Mouse (Mus musculus): ENCODE measurements around the gene Dnajb4. TPM values are rescaled to one million over a fixed set of nuclear protein-coding genes. Genes with fewer than 3 reads are reported as not detected.
"Not testable (repeated sequence)": the region's sequence is repeated elsewhere in the genome, so short reads cannot be mapped to it uniquely, and the experiment has no call there.

Dnajb4 gene
- 94.2 and 127 TPM in 2 replicates for polyA plus RNA-seq (2011; ENCODE audit: insufficient read length, low read depth, missing spikeins)

GRCm38 (mm10) chr3:152209967-152210634 is at the start of gene Dnajb4, which contains the start of gene Fubp1:
Gene Dnajb4 (minus strand): TSS chr3:152210302.
Gene Fubp1 (plus strand): TSS chr3:152210422.
- TF ChIP-seq CTCF (IDR thresholded peaks at IDR 0.05; ENCODE audit: borderline replicate concordance, insufficient read depth, low read length) (no peak), POLR2A (IDR thresholded peaks at IDR 0.05; ENCODE audit: low read depth, low read length) (peak; percentile 93)
- H3K4me1 ChIP-seq (ENCODE audit: control insufficient read depth, insufficient read depth, low read length) = peaks cover 6% of the 10 kb centered on the region; the same call in 1 of the 2 replicates

DNA sequence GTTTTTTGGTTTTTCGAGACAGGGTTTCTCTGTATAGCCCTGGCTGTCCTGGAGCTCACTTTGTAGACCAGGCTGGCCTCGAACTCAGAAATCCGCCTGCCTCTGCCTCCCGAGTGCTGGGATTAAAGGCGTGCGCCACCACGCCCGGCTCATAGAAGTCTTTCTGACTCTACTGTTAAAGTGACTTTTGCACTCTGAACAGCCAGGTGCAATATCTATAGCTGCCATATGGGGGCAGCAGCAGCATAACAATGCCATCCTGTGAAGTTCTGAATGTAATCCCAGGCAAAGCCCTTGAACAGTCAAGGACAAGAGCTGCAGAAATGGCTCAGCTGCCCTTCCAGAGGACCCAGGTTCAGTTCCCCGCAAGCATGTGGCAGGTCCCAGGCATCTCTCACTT is 49.3 kb upstream of the Dnajb4 start:
- not testable (repeated sequence) for H3K4me1 ChIP-seq (ENCODE audit: control insufficient read depth, insufficient read depth, low read length); H3K4me3 ChIP-seq (ENCODE audit: insufficient read depth, low read length)

More at GRCm38 (mm10) chr3:152209967-152210634, at the start of gene Dnajb4, which contains the start of gene Fubp1:
- H3K4me3 ChIP-seq (ENCODE audit: insufficient read depth, low read length) = peak within 1 kb of the TSS; percentile 99
- peak within 1 kb of the TSS; percentile 98 for H3K27ac ChIP-seq (ENCODE audit: insufficient read depth, low read length)

GRCm38 (mm10) chr3:152257528-152257927 is 47.4 kb upstream of the Dnajb4 start:
- TF ChIP-seq POLR2A (IDR thresholded peaks at IDR 0.05; ENCODE audit: low read depth, low read length) = no peak
- TF ChIP-seq CTCF (IDR thresholded peaks at IDR 0.05; ENCODE audit: borderline replicate concordance, insufficient read depth, low read length) = no peak
- no peak overlapping the region for H3K4me3 ChIP-seq (ENCODE audit: insufficient read depth, low read length)
- H3K4me1 ChIP-seq (ENCODE audit: control insufficient read depth, insufficient read depth, low read length) = 0 out of 2 replicates have a peak, but pooled peaks cover 2% of the 10 kb centered on the region
- H3K27ac ChIP-seq (ENCODE audit: insufficient read depth, low read length) = no peak overlapping the region

More for the DNA sequence above, 49.3 kb upstream of the Dnajb4 start:
- H3K27ac ChIP-seq (ENCODE audit: insufficient read depth, low read length) = not testable (repeated sequence)

DNA sequence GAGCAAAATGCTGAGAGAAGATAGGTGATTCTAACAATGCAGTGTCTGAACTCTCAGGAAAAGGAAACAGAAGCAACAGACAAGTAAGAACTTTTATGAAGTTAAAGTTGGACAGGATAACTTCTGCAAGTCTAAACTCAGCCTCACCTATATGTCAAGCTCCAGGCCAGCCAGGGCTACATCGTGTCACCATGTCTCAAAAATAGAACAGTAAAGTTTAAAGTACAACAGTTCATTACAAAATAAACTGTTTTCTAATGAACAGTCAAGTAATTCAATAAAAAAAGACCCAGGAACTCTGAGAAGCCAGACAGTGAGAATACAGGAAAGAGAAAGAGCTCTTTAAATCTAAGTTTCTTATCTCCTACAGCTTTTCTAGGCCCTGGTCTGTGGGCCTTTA is 40.4 kb upstream of the Dnajb4 start:
- H3K4me1 ChIP-seq (ENCODE audit: control insufficient read depth, insufficient read depth, low read length) = no peaks in the 10 kb centered on the region
- H3K27ac ChIP-seq (ENCODE audit: insufficient read depth, low read length) = no peak overlapping the region
- TF ChIP-seq POLR2A (IDR thresholded peaks at IDR 0.05; ENCODE audit: low read depth, low read length) = no peak
- no peak for TF ChIP-seq CTCF (IDR thresholded peaks at IDR 0.05; ENCODE audit: borderline replicate concordance, insufficient read depth, low read length)
- no peak overlapping the region for H3K4me3 ChIP-seq (ENCODE audit: insufficient read depth, low read length)

- no peak for TF ChIP-seq CTCF (IDR thresholded peaks at IDR 0.05; ENCODE audit: borderline replicate concordance, insufficient read depth, low read length)
- no peak overlapping the region for H3K27ac ChIP-seq (ENCODE audit: insufficient read depth, low read length)
- no peaks in the 10 kb centered on the region for H3K4me1 ChIP-seq (ENCODE audit: control insufficient read depth, insufficient read depth, low read length)
- no peak overlapping the region for H3K4me3 ChIP-seq (ENCODE audit: insufficient read depth, low read length)
These were observed 37.6 kb upstream of the Dnajb4 start for GRCm38 (mm10) chr3:152247708-152248107.

DNA sequence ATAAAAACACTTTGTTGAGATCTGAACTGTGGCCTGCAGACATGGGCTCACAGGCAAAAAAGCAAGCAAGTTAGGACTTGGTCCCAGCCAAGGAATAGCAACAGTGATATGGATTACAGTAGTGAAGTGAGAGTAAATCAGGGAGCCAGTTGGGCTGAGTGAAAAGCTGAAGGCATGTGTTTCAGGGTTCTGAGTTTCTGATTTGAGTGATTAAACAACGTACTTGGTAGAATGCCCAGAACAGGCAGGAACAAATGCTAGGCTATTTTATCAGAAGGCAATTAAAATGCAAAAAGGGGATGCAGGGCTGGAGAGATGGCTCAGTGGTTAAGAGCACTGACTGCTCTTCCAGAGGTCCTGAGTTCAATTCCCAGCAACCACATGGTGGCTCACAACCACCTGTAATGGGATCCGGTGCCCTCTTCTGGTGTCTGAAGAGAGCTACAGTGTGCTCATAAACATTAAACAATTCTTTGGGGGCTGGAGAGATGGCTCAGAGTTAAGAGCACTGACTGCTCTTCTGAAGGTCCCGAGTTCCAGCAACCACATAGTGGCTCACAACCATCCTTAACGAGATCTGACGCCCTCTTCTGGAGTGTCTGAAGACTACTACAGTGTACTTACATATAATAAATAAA is 35.3 kb upstream of the Dnajb4 start:
- Histone ChIP-seq H3K4me3 (ENCODE audit: insufficient read depth, low read length) (no peak overlapping the region), H3K27ac (ENCODE audit: insufficient read depth, low read length) (no peak overlapping the region), H3K4me1 (ENCODE audit: control insufficient read depth, insufficient read depth, low read length) (no peaks in the 10 kb centered on the region)
- TF ChIP-seq CTCF (IDR thresholded peaks at IDR 0.05; ENCODE audit: borderline replicate concordance, insufficient read depth, low read length) (no peak), POLR2A (IDR thresholded peaks at IDR 0.05; ENCODE audit: low read depth, low read length) (no peak)

DNA sequence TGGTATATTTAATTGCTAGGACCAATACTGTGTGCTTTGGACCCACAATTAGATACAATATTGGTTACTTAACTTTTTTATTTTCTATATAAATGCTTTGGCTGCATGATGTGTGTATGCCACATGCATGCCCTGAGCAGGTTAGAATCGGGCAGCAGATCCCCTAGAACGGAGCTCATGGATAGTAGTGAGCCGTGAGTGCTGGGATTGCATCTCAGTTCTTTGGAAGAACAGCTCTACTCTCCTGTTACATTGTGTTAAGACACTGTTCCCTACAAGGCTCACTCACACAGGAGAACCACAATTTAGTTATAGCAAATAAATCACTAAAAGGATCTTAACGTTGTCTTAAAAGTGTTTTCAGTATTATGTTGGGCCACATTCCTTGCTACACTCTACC is 33.2 kb upstream of the Dnajb4 start:
- no peak for TF ChIP-seq CTCF (IDR thresholded peaks at IDR 0.05; ENCODE audit: borderline replicate concordance, insufficient read depth, low read length)
- no peak for TF ChIP-seq POLR2A (IDR thresholded peaks at IDR 0.05; ENCODE audit: low read depth, low read length)
- no peak overlapping the region for H3K4me3 ChIP-seq (ENCODE audit: insufficient read depth, low read length)
- H3K27ac ChIP-seq (ENCODE audit: insufficient read depth, low read length) = no peak overlapping the region
- no peaks in the 10 kb centered on the region for H3K4me1 ChIP-seq (ENCODE audit: control insufficient read depth, insufficient read depth, low read length)

DNA sequence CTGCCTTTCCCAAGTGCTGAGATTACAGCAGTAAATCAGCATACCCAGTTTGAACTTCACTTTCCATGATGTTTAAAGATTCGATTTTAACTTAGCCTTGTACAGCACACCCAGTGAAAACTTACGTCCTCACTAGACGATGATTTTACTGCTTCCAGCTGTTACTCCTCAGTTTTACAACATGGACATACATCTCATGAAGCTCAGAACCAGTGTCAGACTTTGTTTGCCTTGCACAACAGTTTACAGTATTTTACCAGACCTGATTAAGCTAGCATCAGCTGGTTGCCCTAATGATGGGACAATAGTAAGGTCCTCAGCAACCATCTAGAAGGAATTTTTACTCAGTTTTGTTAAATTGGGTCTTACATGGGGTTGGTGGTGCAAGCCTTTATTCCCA is 31.0 kb upstream of the Dnajb4 start:
- TF ChIP-seq POLR2A (IDR thresholded peaks at IDR 0.05; ENCODE audit: low read depth, low read length) = no peak
- TF ChIP-seq CTCF (IDR thresholded peaks at IDR 0.05; ENCODE audit: borderline replicate concordance, insufficient read depth, low read length) = no peak
- Histone ChIP-seq H3K4me1 (ENCODE audit: control insufficient read depth, insufficient read depth, low read length) (0 out of 2 replicates have a peak, but pooled peaks cover 3% of the 10 kb centered on the region), H3K4me3 (ENCODE audit: insufficient read depth, low read length) (no peak overlapping the region), H3K27ac (ENCODE audit: insufficient read depth, low read length) (no peak overlapping the region)

DNA sequence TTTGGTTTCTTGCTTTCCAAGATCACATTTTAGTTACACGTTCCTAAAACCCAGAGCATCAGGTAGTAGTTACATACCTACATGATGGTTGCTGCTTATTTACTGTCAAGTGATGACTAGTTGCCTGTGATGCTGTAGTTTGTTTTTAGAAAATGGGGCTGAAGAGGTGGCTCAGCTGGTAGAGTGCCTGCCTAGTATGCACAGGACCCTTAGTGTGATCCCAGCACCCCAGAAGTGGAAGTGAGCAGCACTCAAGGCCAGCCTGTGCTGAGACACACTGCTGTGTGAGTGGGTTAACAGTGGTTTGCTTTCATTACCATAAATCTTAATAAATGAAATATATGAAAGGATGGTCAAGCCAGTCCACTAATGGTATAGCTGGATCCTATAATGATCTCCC is 29.5 kb upstream of the Dnajb4 start:
- no peak overlapping the region for H3K4me3 ChIP-seq (ENCODE audit: insufficient read depth, low read length)
- no peak for TF ChIP-seq CTCF (IDR thresholded peaks at IDR 0.05; ENCODE audit: borderline replicate concordance, insufficient read depth, low read length)
- no peak for TF ChIP-seq POLR2A (IDR thresholded peaks at IDR 0.05; ENCODE audit: low read depth, low read length)
- H3K4me1 ChIP-seq (ENCODE audit: control insufficient read depth, insufficient read depth, low read length) = 0 out of 2 replicates have a peak, but pooled peaks cover 3% of the 10 kb centered on the region
- H3K27ac ChIP-seq (ENCODE audit: insufficient read depth, low read length) = no peak overlapping the region

DNA sequence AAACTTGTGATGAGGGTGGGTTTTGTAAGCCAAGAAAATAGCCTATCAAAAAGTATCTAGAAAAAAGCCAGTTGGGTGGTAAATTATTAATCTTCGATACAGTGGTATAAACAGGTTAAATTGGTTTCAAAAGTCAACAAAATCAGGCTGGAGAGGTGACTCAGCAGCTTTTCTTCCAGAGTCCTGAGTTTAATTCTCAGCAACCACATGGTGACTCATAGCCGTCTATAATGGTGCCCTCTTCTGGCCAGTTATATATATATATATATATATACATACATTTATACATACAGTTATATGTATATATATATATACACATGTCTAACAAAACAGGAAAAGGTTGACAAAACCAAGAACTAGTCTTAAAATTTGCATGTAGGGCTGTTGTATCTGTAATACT is 28.7 kb upstream of the Dnajb4 start:
- H3K27ac ChIP-seq (ENCODE audit: insufficient read depth, low read length) = no peak overlapping the region
- H3K4me1 ChIP-seq (ENCODE audit: control insufficient read depth, insufficient read depth, low read length) = 0 out of 2 replicates have a peak, but pooled peaks cover 3% of the 10 kb centered on the region
- H3K4me3 ChIP-seq (ENCODE audit: insufficient read depth, low read length) = no peak overlapping the region
- TF ChIP-seq POLR2A (IDR thresholded peaks at IDR 0.05; ENCODE audit: low read depth, low read length) (no peak), CTCF (IDR thresholded peaks at IDR 0.05; ENCODE audit: borderline replicate concordance, insufficient read depth, low read length) (no peak)

All from embryonic fibroblast, embryonic 13.5 days (primary cell).